Mouse (Mus musculus) liver (tissue): ENCODE results near the gene Zcchc17.

Experiments
- DNase-seq: peaks from one replicate; pipeline ENCODE4 v3.0.0-alpha.2; 2020; ENCODE audit warnings: mixed read lengths

The Zcchc17 gene

GRCm38 (mm10) chr4:130316691-130317090, 43.1 kb downstream of the Zcchc17 start:
- no peak for DNase-seq

GRCm38 (mm10) chr4:130315771-130316527, 43.8 kb downstream of the Zcchc17 start:
- DNase-seq = no peak

GRCm38 (mm10) chr4:130313552-130313951, 46.2 kb downstream of the Zcchc17 start:
- no peak for DNase-seq

- DNase-seq = no peak
These were observed 47.2 kb downstream of the Zcchc17 start for GRCm38 (mm10) chr4:130312526-130312925.

GRCm38 (mm10) chr4:130309254-130309653, 50.5 kb downstream of the Zcchc17 start:
- no peak for DNase-seq

GRCm38 (mm10) chr4:130308231-130309081, 51.3 kb downstream of the Zcchc17 start, which contains the start of the genes Fabp3 and Gm10570:
Gene Fabp3, plus strand, starts transcription at chr4:130308595.
Gene Gm10570, minus strand, starts transcription at chr4:130308674.
- DNase-seq = no peak

GRCm38 (mm10) chr4:130307851-130308230, 51.9 kb downstream of the Zcchc17 start:
- peak; percentile 50 for DNase-seq

GRCm38 (mm10) chr4:130306796-130307630, 52.7 kb downstream of the Zcchc17 start:
- no peak for DNase-seq

GRCm38 (mm10) chr4:130304746-130305145, 55.0 kb downstream of the Zcchc17 start:
- no peak for DNase-seq

- DNase-seq = peak; percentile 57
These were observed 57.4 kb downstream of the Zcchc17 start for GRCm38 (mm10) chr4:130302285-130302870.

- no peak for DNase-seq
These were observed 60.1 kb downstream of the Zcchc17 start for GRCm38 (mm10) chr4:130299629-130300018.

GRCm38 (mm10) chr4:130298877-130299628, 60.7 kb downstream of the Zcchc17 start:
- no peak for DNase-seq

GRCm38 (mm10) chr4:130297123-130297529, 62.6 kb downstream of the Zcchc17 start:
- peak; percentile 85 for DNase-seq

- DNase-seq = peak; percentile 81
These were observed 63.3 kb downstream of the Zcchc17 start for GRCm38 (mm10) chr4:130296243-130296965.

- peak; percentile 93 for DNase-seq
These were observed 64.5 kb downstream of the Zcchc17 start for GRCm38 (mm10) chr4:130295047-130295745.

- peak; percentile 81 for DNase-seq
These were observed 65.2 kb downstream of the Zcchc17 start for GRCm38 (mm10) chr4:130294513-130294912.

GRCm38 (mm10) chr4:130292271-130292670, 67.5 kb downstream of the Zcchc17 start:
- DNase-seq = peak; percentile 92

- DNase-seq = no peak
These were observed 69.9 kb downstream of the Zcchc17 start for GRCm38 (mm10) chr4:130289824-130290223.

- no peak for DNase-seq
These were observed 73.2 kb downstream of the Zcchc17 start for GRCm38 (mm10) chr4:130286531-130286930.

- no peak for DNase-seq
These were observed 75.9 kb downstream of the Zcchc17 start for GRCm38 (mm10) chr4:130283826-130284225.
